9 mouse cellular contexts compared by ENCODE assay signal in the genomic region with DNA sequence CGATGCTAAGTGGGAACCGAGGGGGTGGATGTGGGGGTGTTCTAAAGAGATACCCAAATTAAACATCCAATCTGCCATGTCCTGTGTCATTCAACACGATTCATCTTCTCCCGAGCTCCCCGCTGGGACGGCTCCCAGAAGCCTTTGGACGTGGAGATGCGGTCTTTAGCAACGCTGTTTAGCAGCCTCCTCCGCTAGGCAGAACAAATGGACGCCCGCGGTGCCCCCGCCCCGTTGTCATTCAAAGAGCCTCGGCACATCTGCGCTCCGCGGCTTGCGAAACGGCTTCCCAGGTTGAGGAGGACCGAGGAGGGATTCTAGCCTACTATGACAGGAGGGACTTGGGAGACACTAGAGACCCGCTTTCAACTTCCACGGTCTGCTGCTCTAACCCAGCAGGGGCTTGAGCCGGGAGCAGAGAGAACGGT.
DNase-seq lines count a peak whose midpoint lies in the region; ATAC-seq and TF ChIP-seq lines count a peak whose summit lies in the region.
"Had no signal": no experiment of that assay in that cellular context is flagged by ENCODE, and none has a peak within 500 bp of the region (broad histone marks: within the 10 kb centered on the region; RNA-seq: fewer than 3 reads in every experiment).

No protein-coding gene starts in this region.

- WGBS in embryonic facial prominence, embryonic 12.5 days: under 1% methylated on average over 26 of the region's 26 CpGs
- WGBS in hindbrain, postnatal 0 days: 0% methylated on average over 26 of the region's 26 CpGs
- 1% methylated on average over 26 of the region's 26 CpGs for WGBS in limb, embryonic 13.5 days

- H3K9ac ChIP-seq in embryonic facial prominence, embryonic 12.5 days: no peak overlapping the region
- 0 out of 2 replicates have a peak overlapping the region, but pooled peaks have one; percentile 6 for H3K9ac ChIP-seq in hindbrain, postnatal 0 days (replicated peaks; ENCODE audit: low read length)
- H3K9ac ChIP-seq in limb, embryonic 13.5 days: 0 out of 2 replicates have a peak overlapping the region, but pooled peaks have one; percentile 31

- H3K4me1 ChIP-seq in embryonic facial prominence, embryonic 12.5 days: peaks cover 8% of the 10 kb centered on the region; the same call in 1 of the 2 replicates
- no peaks in the 10 kb centered on the region for H3K4me1 ChIP-seq in hindbrain, postnatal 0 days (ENCODE audit: insufficient read depth, low read length)
- peaks cover 15% of the 10 kb centered on the region for H3K4me1 ChIP-seq in limb, embryonic 13.5 days

- H3K4me2 ChIP-seq in embryonic facial prominence, embryonic 12.5 days (replicated peaks): peak overlapping the region; percentile 49
- H3K4me2 ChIP-seq in hindbrain, postnatal 0 days (ENCODE audit: low read depth, low read length): peak overlapping the region; percentile 58
- H3K4me2 ChIP-seq in limb, embryonic 13.5 days (replicated peaks): peak overlapping the region; percentile 59

- H3K4me3 ChIP-seq in embryonic facial prominence, embryonic 12.5 days: peak overlapping the region; percentile 25
- peak overlapping the region; percentile 26 for H3K4me3 ChIP-seq in hindbrain, postnatal 0 days (ENCODE audit: low read length)
- H3K4me3 ChIP-seq in limb, embryonic 13.5 days: peak overlapping the region; percentile 34

- DNase-seq in kidney, postnatal 4 days: peak; percentile 21 to 25
- no peak for DNase-seq in kidney, adult 18-20 months
- peak; percentile 68 for DNase-seq in hindbrain, postnatal 0 days (ENCODE audit: low spot score)
- DNase-seq in right cerebral cortex, postnatal 4 days: peak; percentile 64

- H3K27me3 ChIP-seq in embryonic facial prominence, embryonic 12.5 days: peaks cover 59% of the 10 kb centered on the region
- 0 out of 2 replicates have a peak, but pooled peaks cover 5% of the 10 kb centered on the region for H3K27me3 ChIP-seq in hindbrain, postnatal 0 days (ENCODE audit: insufficient read depth, low read length)
- H3K27me3 ChIP-seq in limb, embryonic 13.5 days: peaks cover 74% of the 10 kb centered on the region

- H3K36me3 ChIP-seq in embryonic facial prominence, embryonic 12.5 days: no peaks in the 10 kb centered on the region
- no peaks in the 10 kb centered on the region for H3K36me3 ChIP-seq in hindbrain, postnatal 0 days (ENCODE audit: insufficient read depth, low read length)
- no peaks in the 10 kb centered on the region for H3K36me3 ChIP-seq in limb, embryonic 13.5 days

- no peak overlapping the region for H3K27ac ChIP-seq in embryonic facial prominence, embryonic 12.5 days
- H3K27ac ChIP-seq in hindbrain, postnatal 0 days: no peak overlapping the region
- H3K27ac ChIP-seq in limb, embryonic 13.5 days: no peak overlapping the region
- H3K27ac ChIP-seq: macrophage had no signal

- ATAC-seq in embryonic facial prominence, embryonic 12.5 days (ENCODE audit: insufficient number of reproducible peaks, insufficient read depth, low FRiP score, low TSS enrichment): no peak
- ATAC-seq in hindbrain, postnatal 0 days: peak; percentile 59; the same call in 1 of the 2 replicates
- ATAC-seq in limb, embryonic 13.5 days (ENCODE audit: low FRiP score, low read depth): no peak
- no peak for ATAC-seq in megakaryocyte-erythroid progenitor cell, adult 5-6 weeks (replicated peaks; ENCODE audit: low FRiP score, low TSS enrichment, poor library complexity, severe bottlenecking)
- no peak for ATAC-seq in monocyte, adult 5-6 weeks (replicated peaks; ENCODE audit: insufficient number of reproducible peaks, low FRiP score, low TSS enrichment, poor library complexity, severe bottlenecking)

- no peak for TF ChIP-seq CTCF in hindbrain, postnatal 0 days (IDR thresholded peaks at IDR 0.05; ENCODE audit: low read depth)

- H3K9me3 ChIP-seq in embryonic facial prominence, embryonic 12.5 days: no peaks in the 10 kb centered on the region
- no peaks in the 10 kb centered on the region for H3K9me3 ChIP-seq in hindbrain, postnatal 0 days (ENCODE audit: low read length)
- no peaks in the 10 kb centered on the region for H3K9me3 ChIP-seq in limb, embryonic 13.5 days
